Mouse (Mus musculus) WW6 (cell line): ENCODE data around the gene Asb8.

ENCODE experiments used
- DNase-seq: peaks from one replicate; pipeline ENCODE4 v3.0.0-alpha.2; 2013; ENCODE audit warnings: low read depth, low spot score

Asb8 gene

GRCm38 (mm10) chr15:98155944-98156343, 9.5 kb downstream of the Asb8 start:
- DNase-seq: no peak

DNA sequence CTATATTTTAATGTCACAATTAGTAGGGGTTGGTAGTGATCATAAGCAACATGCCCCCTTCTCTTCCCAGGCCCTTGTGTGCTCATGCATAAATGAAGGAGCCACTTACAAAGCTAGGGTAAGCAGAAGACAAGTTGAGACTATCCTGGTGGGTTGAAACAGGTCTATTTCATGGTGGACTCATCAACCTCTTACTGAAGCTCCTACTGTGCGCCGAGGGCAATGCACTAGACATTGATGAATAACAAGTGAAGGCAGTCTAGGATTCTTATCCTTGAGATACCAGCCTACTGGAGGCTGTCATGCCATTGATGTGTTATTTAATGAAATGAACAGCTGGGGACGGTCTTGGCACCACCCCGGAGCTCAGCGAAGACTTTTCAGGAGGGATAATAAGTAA, 10.2 kb downstream of the Asb8 start:
- DNase-seq: no peak

- no peak for DNase-seq
Measured at GRCm38 (mm10) chr15:98154631-98155030, 10.8 kb downstream of the Asb8 start.

DNA sequence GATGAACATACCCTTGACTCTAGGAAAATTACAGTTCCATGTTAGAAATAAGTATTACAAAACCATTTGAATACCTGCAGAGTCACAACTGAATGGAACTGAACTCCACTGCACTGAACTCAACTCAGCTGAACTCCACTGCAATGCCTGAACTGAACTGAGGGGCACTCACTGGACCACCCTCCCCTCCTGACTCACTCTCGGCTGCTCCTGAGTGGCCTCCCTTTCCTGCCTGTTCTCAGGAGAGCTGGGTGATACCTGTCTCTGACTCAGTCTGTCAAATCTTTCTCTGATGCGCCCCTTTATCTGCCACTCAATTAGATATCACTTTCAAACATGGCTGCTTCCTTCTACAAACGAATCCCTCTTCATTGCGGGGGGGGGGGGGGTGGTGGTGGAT, 11.3 kb downstream of the Asb8 start:
- no peak for DNase-seq

GRCm38 (mm10) chr15:98153625-98154024, 11.8 kb downstream of the Asb8 start:
- no peak for DNase-seq

DNA sequence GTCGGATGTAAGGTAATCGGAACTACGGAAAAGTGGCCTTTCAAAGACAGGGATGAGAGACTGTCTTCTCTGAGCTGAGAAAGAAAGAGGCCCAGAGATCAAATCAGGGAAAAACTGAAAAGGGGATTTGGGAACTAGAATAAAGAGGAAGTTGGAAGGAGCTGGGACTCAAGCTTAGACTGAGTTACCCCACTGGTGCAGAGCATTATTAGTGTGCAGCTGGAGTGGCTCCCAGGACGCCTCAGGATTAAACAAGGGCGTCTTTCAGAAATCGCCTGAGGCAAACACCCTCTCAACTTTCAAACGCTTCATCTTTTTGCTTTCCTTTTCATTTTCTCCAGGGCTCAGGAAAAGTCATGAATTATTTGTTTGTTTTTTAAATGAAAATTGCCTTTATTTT, 12.5 kb downstream of the Asb8 start:
- no peak for DNase-seq

DNA sequence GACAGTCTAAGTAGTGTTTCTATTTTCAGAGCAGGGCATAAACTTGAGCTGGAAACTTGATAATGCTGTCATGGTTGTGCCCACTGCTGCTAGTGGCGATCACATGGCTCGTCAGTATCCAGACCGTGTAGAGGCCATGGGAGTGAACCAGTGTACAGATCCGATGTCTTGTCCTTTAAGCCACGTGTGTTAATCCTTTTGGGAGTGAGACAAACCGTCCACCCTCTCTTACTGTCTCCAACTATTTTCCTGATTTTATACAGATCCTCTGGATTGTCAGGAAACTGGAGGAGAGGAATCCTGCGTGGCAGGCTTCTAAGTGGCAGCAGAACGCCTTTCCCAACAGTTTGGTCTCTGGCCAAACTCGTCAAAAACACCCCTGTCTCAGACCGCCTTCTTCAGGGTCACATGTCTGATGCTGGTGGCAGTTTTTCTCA, 16.2 kb downstream of the Asb8 start:
- DNase-seq: no peak

GRCm38 (mm10) chr15:98148356-98148755, 17.1 kb downstream of the Asb8 start:
- no peak for DNase-seq

GRCm38 (mm10) chr15:98145559-98146181, 19.8 kb downstream of the Asb8 start:
- peak; percentile 84 for DNase-seq

- DNase-seq: no peak
Measured at GRCm38 (mm10) chr15:98144861-98145507, 20.4 kb downstream of the Asb8 start.

GRCm38 (mm10) chr15:98142515-98142914, 22.9 kb downstream of the Asb8 start:
- DNase-seq: no peak

- DNase-seq: no peak
Measured at GRCm38 (mm10) chr15:98140809-98141208, 24.6 kb downstream of the Asb8 start.

DNA sequence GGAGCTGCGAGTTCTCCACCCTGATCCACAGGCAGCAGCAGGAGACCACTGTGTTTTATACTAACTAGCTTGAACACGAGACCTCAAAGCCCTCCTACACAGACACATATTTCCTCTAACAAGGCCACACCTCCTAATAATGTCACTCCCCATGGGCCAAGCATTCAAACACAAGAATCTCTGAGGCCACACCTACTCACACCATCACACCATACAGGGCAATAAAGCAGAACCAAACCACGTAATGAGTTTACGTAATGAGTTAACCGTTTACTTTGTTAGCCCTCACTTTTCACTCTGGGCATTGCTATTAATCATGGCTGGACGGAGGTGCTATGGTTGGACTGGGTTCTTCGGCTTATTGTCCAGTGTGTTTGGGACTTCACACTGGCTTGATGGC, 25.7 kb downstream of the Asb8 start:
- DNase-seq: no peak

- no peak for DNase-seq
Measured at GRCm38 (mm10) chr15:98136871-98137270, 28.6 kb downstream of the Asb8 start.

DNA sequence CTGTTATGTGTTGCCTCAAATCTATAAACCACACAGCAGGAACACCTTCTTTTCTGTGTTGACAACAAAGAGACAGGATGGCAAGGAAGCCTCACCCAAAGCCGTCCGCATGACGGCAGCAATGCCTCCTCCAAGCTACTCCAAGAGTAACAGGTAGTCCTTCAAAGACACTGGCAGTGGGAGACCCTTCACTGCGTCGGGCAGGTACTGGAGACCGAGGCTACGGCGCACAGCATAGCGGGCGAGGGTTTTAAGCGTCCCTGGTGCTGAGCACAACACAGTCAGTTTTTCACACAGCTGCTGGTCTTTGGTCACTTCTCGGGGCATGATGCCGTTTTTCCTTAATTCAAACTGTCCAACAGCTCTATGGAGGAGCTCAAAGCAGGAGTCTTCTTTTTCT, 29.8 kb downstream of the Asb8 start:
- no peak for DNase-seq

GRCm38 (mm10) chr15:98134666-98135065, 30.8 kb downstream of the Asb8 start:
- DNase-seq: no peak

DNA sequence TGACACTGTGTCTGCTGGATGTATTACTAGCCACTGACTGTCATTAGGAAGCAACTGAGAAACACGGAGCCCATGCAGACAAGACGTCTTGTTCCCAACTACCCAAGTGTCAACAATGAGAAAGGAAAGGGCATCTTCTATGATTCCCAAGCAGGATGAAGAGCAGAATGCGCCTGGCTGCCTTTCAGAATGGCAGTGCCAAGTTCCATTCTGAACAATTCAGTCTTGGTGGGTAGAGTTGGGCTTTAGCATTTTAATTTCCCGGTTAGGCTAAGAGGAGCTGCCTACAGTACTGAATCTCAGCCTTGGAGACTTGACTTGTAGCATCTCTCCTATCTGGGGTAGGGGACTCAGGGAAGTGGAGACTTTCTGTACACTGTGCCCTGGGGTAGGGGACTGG, 31.4 kb downstream of the Asb8 start:
- DNase-seq: no peak

DNA sequence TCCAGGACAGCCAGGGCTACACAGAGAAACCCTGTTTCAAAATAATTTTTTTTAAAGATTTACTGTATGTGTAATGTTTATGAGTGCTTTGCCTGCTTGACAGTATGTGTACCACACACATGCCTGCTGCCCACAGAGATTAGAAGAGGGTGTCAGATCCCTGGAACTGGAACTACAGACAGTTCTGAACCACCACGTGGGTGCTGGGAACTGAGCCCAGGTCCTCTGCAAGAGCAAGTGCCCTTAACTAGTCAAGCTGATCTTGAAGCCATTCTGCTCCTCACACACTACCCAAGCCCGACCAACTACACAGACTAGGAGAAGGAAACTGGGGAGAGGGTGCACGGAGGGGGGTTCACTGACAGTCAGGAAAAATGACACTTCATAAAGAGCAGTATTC, 32.0 kb downstream of the Asb8 start:
- DNase-seq: no peak

GRCm38 (mm10) chr15:98131942-98132655, 33.3 kb downstream of the Asb8 start:
- DNase-seq: no peak

DNA sequence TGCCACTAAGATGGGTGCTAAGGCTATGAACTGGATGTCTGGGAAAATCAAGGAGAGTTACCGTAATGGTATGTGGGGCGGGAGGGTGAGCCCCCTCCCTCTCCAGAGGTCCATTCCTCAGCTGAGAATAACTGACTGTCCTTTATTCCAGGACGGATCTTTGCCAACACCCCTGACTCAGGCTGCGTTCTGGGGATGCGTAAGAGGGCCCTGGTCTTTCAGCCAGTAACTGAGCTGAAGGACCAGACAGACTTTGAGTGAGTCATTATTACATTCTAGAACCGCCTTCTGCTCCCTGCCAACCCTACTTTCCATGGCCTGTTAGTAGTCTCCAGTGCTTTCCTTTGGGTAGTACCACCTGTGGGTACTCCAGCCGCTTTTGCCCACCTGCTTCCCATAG, 34.0 kb downstream of the Asb8 start:
- no peak for DNase-seq

DNA sequence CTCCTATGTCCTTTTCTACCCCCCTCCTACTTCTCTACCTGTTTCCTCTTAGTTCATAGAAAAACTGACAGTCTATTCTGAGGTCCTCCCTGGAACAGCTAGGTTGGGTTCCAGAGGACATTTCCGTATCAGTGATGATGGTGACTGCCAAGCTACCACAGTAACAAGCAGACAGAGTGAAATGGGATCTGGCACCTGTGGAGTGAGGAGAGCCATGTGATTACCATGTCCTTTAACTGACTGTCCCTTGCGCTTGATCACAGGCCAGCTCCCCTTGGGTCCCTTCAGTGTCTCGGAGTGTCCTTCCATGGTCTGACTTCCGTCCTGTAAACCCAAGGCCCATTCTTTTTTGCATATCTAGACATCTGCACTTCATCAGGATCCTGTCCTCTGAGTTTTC, 34.4 kb downstream of the Asb8 start:
- no peak for DNase-seq

- DNase-seq: no peak
Measured at GRCm38 (mm10) chr15:98120831-98121230, 44.6 kb downstream of the Asb8 start.

- no peak for DNase-seq
Measured at GRCm38 (mm10) chr15:98119363-98119762, 46.1 kb downstream of the Asb8 start.
